Mouse (Mus musculus) erythroblast, embryonic 14.5 days (primary cell): ENCODE measurements around the gene Fgd2. TPM values are rescaled to one million over a fixed set of nuclear protein-coding genes. Genes with fewer than 3 reads are reported as not detected.

ENCODE experiments used
- H3K27me3 ChIP-seq: 2 replicates; pipeline ENCODE4 v1.6.1; 2012; ENCODE audit warnings: inconsistent platforms; ENCODE audit not compliant: control insufficient read depth
- H3K36me3 ChIP-seq: 2 replicates; pipeline ENCODE4 v1.6.1; 2012; ENCODE audit warnings: mild to moderate bottlenecking, inconsistent platforms; ENCODE audit not compliant: control insufficient read depth
- H3K4me1 ChIP-seq: 2 replicates; pipeline ENCODE4 v1.6.1; 2012; ENCODE audit warnings: inconsistent platforms; ENCODE audit not compliant: control insufficient read depth
- H3K4me3 ChIP-seq: replicated peaks from 2 replicates; pipeline ENCODE3; 2012; ENCODE audit warnings: moderate library complexity, mild to moderate bottlenecking, inconsistent platforms
- H3K9me3 ChIP-seq: 2 replicates; pipeline ENCODE4 v1.6.1; 2012; ENCODE audit warnings: low read length, inconsistent platforms, mixed read lengths; ENCODE audit not compliant: control insufficient read depth
- GATA1 ChIP-seq: IDR thresholded peaks from 2 replicates; pipeline ENCODE4 v1.6.1; 2012; ENCODE audit warnings: low read length, inconsistent platforms, mixed read lengths
- TAL1 ChIP-seq: IDR thresholded peaks from 3 replicates; pipeline ENCODE4 v1.6.1; 2012; ENCODE audit warnings: low read length, inconsistent platforms, mixed read lengths
- polyA plus RNA-seq: library from polyadenylated mRNA; stranded (reverse); fragments of >175 nt; gene quantifications from 2 replicates; pipeline ENCODE4 v1.2.3, GENCODE M21; 2012

The Fgd2 gene
- polyA plus RNA-seq, 1 experiment = 0.28 TPM

DNA sequence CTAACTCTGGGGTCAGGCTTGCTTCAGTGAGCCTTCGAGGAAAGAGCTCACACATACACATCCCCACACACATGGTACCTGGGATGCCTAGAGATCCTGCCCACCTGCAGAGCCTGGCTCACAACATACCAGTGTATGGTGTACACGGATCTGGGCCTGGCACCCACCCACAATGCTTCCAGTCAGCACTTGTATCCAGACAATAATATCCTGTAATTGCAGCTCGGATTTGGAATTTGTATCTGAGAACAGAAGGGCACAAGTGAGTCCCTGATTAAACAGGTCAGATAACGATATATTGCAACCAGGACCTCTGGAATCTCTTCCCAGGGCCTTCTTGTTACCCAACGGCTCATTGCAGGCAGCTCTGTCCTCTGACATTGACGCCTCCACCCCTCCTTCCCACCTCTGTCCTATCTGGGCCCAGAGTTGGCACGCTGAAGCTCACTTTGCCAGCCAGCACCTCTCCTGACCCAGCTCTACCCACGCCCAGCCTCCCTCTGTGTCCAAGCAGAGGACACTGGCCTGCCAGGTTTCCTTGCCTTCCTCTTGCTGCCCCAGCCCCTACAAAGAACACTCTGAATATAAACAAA is 62.3 kb downstream of the Fgd2 start:
- Histone ChIP-seq H3K27me3 (peaks cover 35% of the 10 kb centered on the region), H3K4me3 (no peak overlapping the region), H3K36me3 (no peaks in the 10 kb centered on the region; the same call in 1 of the 2 replicates), H3K4me1 (peaks cover 58% of the 10 kb centered on the region), H3K9me3 (peaks cover 5% of the 10 kb centered on the region; the same call in 1 of the 2 replicates)
- TF ChIP-seq GATA1 = no peak
- TF ChIP-seq TAL1 = no peak

DNA sequence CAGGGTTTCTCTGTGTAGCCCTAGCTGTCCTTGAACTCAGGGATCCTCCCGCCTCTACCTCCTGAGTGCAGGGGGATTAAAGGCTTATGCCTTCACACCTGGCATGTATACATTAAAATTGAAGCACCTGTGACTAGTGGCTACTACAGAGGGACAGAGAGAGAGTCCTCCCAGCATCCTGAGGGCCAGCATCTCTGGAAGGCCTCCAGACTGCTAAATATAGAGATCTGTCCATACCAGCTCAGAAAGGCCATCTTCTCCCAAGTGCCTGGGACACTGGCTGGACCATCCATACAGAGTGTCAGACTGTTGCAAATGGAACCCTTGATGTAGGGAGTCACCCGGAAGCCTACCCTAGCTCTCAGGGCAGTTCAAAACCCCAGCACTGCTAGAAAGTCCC is 63.3 kb downstream of the Fgd2 start:
- Histone ChIP-seq H3K4me3 (no peak overlapping the region), H3K9me3 (peaks cover 5% of the 10 kb centered on the region; the same call in 1 of the 2 replicates), H3K4me1 (peaks cover 59% of the 10 kb centered on the region), H3K36me3 (no peaks in the 10 kb centered on the region; the same call in 1 of the 2 replicates), H3K27me3 (peaks cover 27% of the 10 kb centered on the region)
- TF ChIP-seq GATA1 (no peak), TAL1 (no peak)

DNA sequence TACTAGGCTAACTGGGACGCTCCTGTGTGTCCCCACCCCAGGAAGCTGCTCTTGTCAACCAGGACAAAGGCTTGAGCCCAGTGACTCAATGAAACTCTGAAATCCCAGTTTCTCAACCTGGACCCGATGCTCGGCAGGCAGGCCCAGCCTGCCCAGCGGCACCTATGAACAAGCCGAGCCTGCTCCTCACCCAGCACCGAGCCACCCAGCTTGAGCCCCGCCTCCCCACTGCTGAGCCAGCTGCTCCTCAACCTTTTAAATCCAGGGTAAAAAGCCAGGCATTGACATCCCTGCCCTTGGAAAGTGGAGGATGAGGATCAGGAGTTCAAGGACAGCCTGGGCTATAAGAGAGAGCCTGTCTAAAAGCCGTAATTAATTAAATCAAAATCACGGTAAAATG is 64.6 kb downstream of the Fgd2 start:
- Histone ChIP-seq H3K27me3 (peaks cover 23% of the 10 kb centered on the region), H3K4me1 (peaks cover 56% of the 10 kb centered on the region), H3K36me3 (no peaks in the 10 kb centered on the region; the same call in 1 of the 2 replicates), H3K4me3 (no peak overlapping the region), H3K9me3 (peaks cover 5% of the 10 kb centered on the region; the same call in 1 of the 2 replicates)
- TF ChIP-seq TAL1 = no peak
- TF ChIP-seq GATA1 = no peak

DNA sequence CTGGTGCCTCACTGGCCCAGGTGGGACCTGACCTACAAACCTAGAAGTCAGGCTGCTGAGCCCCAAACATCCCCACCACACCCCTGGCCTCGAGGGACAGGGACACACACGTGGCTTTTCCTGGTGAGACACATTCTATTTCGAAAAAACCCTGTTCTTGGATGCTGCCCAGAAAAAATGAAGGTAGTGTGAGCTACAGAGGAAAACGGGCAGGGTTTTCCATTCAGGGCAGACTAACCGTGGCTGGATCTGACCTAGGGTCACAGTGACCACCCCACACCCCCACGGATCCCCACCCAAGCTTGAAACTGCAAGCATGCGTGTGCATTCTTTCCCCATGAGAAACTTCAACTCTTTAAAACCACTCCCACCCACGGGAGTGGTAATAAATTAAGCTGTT is 67.5 kb downstream of the Fgd2 start:
- peaks cover 65% of the 10 kb centered on the region for H3K4me1 ChIP-seq
- no peak for TF ChIP-seq TAL1
- TF ChIP-seq GATA1 = no peak

DNA sequence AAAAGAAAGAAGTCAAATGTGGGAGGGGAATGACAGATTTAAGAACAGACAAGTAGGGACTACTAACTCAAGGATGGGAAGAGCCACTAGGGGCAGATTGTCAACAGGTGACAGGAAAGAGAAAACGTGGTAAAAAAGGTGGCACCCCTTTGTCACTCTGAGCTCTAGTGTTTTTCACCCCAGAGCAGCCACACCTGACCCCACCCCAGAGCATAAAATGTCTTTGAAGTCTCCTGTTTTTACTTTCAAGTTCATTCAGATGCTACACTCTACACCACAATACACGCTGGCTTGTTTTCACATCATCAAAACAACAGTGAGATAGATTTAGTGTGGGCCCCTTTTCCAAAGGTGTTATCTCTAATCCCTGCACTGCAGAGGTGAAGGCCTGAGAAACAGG is 68.1 kb downstream of the Fgd2 start:
- TF ChIP-seq GATA1 (no peak), TAL1 (no peak)
- Histone ChIP-seq H3K27me3 (peaks cover 38% of the 10 kb centered on the region), H3K36me3 (peaks cover 6% of the 10 kb centered on the region), H3K4me3 (no peak overlapping the region), H3K9me3 (peaks cover 4% of the 10 kb centered on the region), H3K4me1 (peaks cover 69% of the 10 kb centered on the region)

More for the DNA sequence above, 67.5 kb downstream of the Fgd2 start:
- Histone ChIP-seq H3K36me3 (peaks cover 4% of the 10 kb centered on the region; the same call in 1 of the 2 replicates), H3K27me3 (peaks cover 39% of the 10 kb centered on the region), H3K9me3 (peaks cover 4% of the 10 kb centered on the region), H3K4me3 (no peak overlapping the region)

Other genes starting within 250 kb of the Fgd2 start
- 0.16 and 0.38 TPM in 2 replicates for gene Rab44, start 246.8 kb upstream of the Fgd2 start, polyA plus RNA-seq
- gene Cpne5, start 122.7 kb upstream of the Fgd2 start, polyA plus RNA-seq = 0.03 and 0.30 TPM in 2 replicates
- gene Ppil1, start 96.7 kb upstream of the Fgd2 start, polyA plus RNA-seq = 5.0 and 5.3 TPM in 2 replicates
- gene BC004004, start 92.1 kb upstream of the Fgd2 start, polyA plus RNA-seq = 0.99 and 2.0 TPM in 2 replicates
- gene Pi16, start 43.2 kb upstream of the Fgd2 start, polyA plus RNA-seq = 0.03 TPM in 1 of 2 replicates, not detected in the other
- gene Mtch1, start 13.0 kb upstream of the Fgd2 start, polyA plus RNA-seq = 10.3 and 12.7 TPM in 2 replicates
- gene Pim1, start 129.8 kb downstream of the Fgd2 start, polyA plus RNA-seq = 72.6 and 76.6 TPM in 2 replicates
- not detected in 2 replicates for gene Gm17657, start 188.7 kb downstream of the Fgd2 start, polyA plus RNA-seq
- 0.99 and 1.1 TPM in 2 replicates for gene Tbc1d22b, start 188.9 kb downstream of the Fgd2 start, polyA plus RNA-seq
- not detected in 2 replicates for gene Tmem217, start 191.5 kb downstream of the Fgd2 start, polyA plus RNA-seq